Mouse (Mus musculus) bone marrow, adult 2 months (tissue): Measurements from ENCODE around the gene Myom3. TPM values are rescaled to one million over a fixed set of nuclear protein-coding genes. Genes with fewer than 3 reads are reported as not detected.

Experiments
- H3K27ac ChIP-seq: fragments of 200-500 bp; 2 replicates; pipeline ENCODE4 v1.5.1; 2012; ENCODE audit warnings: low read depth, mild to moderate bottlenecking, control low read depth, inconsistent platforms, low read length; ENCODE audit not compliant: control insufficient read depth, poor library complexity, insufficient read depth
- H3K4me1 ChIP-seq: fragments of 200-500 bp; 2 replicates; pipeline ENCODE4 v1.6.1; 2011; ENCODE audit warnings: low read length; ENCODE audit not compliant: control insufficient read depth, insufficient read depth
- H3K4me3 ChIP-seq: fragments of 200-500 bp; replicated peaks from 2 replicates; pipeline ENCODE3; 2011; ENCODE audit warnings: mild to moderate bottlenecking, low read depth, low read length, control low read depth; ENCODE audit not compliant: control insufficient read depth
- CTCF ChIP-seq: fragments of 200-500 bp; IDR thresholded peaks from 2 replicates; pipeline ENCODE4 v1.5.1; 2011; ENCODE audit warnings: low read length, control low read depth; ENCODE audit not compliant: control insufficient read depth, insufficient read depth
- POLR2A ChIP-seq: fragments of 200-500 bp; IDR thresholded peaks from 2 replicates; pipeline ENCODE4 v1.6.1; 2011; ENCODE audit warnings: low read depth, mild to moderate bottlenecking, control low read depth, low read length, borderline replicate concordance; ENCODE audit not compliant: control insufficient read depth
- WGBS: fragments of 180-500 bp; shearing (Covaris S2); methylation state at CpG from one replicate; pipeline ENCODE4 v1.1.7; 2018; 5-methylcytosine and 5-hydroxymethylcytosine counted together
- polyA plus RNA-seq: library from polyadenylated mRNA; stranded (reverse); fragments of >200 nt; gene quantifications from 2 replicates; pipeline ENCODE4 v1.2.4, GENCODE M21; 2011; ENCODE audit warnings: low replicate concordance; ENCODE audit not compliant: missing spikeins, insufficient read depth, insufficient read length

Gene Myom3
- polyA plus RNA-seq, 1 experiment: not detected

DNA sequence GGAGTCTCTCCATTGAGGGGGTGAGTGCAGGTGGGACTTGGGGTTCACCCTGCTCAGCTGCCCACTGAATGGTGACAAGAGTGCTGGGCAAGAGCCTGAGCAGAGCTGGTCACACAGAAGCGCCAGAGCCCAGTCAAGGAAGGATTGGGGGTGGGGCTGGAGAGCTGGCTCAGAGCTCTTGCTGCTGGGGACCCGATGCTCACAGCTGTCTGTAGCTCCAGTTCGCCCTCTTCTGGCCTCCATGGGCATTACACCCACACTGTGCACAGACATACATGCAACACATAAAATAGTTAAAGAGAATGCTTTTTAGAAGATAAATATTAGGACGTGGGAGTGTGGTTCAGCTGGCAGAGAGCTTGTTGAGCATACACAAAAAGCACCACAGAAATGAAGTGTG lies 43.8 kb downstream of the Myom3 start:
- WGBS: 69% methylated on average over 4 of the region's 4 CpGs
- Histone ChIP-seq H3K27ac (no peak overlapping the region), H3K4me3 (no peak overlapping the region), H3K4me1 (no peaks in the 10 kb centered on the region)
- TF ChIP-seq POLR2A (no peak), CTCF (peak; percentile 56)

DNA sequence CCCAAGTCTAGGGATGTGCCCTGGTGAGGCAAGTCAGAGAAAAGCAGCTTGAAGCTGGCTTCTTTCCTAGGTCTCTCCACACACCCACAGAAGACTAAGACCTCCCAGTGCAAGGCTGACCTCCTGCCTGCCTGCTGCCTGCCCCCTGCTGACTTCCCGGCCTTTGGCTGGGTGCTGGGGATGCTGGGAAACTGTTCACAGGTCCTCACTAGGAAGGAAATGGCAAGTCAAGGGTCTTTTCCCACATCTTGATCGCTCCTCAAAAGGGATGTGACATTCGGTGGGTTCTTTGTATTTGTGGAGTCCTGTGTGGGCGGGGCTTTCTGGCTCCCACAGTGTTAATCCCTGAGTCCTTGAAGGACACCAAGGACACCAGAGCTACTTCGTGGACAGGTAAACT lies 44.7 kb downstream of the Myom3 start:
- TF ChIP-seq POLR2A: no peak
- no peak for TF ChIP-seq CTCF
- no peaks in the 10 kb centered on the region for H3K4me1 ChIP-seq
- H3K4me3 ChIP-seq: no peak overlapping the region
- no peak overlapping the region for H3K27ac ChIP-seq
- 81% methylated on average over 5 of the region's 5 CpGs for WGBS

DNA sequence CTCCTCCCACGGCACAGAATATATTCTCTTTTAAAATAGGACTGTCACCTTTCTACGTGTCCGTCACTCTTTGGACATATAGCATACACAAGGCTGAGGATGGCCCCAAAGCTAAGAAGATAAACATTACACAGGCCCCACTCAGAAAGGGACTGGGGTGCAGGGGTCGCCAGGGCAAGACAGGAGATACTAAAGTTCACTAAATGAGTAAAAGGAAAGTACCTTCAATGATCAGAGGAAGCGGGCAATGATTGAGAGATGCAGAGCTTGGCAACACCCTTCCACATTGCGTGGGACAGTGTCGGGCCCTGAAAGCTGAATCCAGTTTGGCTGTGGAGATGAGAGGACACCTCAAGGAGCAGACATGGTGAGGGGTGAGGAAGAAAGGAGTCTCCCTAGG lies 55.4 kb downstream of the Myom3 start:
- Histone ChIP-seq H3K27ac (no peak overlapping the region), H3K4me3 (no peak overlapping the region), H3K4me1 (no peaks in the 10 kb centered on the region)
- 79% methylated on average over 7 of the region's 7 CpGs for WGBS
- TF ChIP-seq CTCF (no peak), POLR2A (no peak)

DNA sequence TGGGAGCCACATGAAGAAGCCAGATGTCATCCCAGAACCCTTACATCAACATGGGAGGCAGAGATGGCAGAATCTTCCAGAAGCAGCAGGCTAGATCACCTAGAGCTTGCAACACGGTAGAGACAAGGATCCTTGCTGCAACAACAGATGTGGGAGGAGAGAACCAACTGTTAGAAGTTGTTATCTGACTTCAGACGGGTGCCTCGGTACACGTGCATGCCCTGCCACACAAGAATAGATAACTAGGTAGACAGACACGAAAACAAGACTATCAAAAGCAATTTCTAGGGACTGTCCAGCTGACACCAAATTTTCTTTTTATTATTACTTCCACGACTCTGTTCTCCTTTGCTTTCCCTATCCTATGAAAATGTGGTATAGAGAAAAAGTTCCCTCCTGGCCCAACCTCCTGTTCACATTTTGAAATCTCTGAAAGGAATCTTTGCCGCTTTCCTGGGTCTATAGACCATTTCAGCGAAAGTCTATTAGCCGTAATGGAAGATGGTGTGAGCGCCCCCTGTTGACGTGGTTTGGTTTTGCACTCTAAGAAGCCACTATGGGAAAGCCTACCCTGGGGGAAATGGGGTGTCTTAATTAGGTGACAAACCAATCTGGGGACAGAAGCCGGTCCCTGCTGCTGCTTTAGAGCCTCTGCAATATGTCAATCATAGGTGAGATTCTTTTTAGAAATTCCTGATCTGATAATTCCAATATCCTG lies 57.5 kb downstream of the Myom3 start:
- no peak overlapping the region for H3K4me3 ChIP-seq
- 18% methylated on average over 12 of the region's 12 CpGs for WGBS
- H3K4me1 ChIP-seq: no peaks in the 10 kb centered on the region; the same call in 1 of the 2 replicates
- no peak overlapping the region for H3K27ac ChIP-seq
- TF ChIP-seq POLR2A (no peak), CTCF (peak; percentile 63)

DNA sequence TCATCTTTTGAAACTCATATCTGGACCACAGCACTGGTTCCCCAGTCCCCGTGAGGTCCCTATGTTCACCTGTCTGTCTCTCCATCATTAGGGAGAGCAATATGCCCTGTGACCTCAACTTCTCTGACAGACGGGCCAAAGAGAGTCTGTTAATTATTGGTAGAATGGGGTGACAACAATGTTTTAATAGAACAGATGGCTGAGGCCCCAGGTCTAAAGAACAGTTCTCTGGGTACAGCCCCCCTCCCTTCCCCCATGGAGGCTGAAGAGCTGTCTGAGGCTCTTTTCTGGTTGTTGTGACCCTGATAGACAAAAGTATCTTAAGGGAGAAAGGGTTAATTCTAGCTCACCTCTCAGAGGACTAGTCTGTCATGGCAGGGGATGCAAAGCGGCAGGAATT lies 58.9 kb downstream of the Myom3 start:
- 93% methylated on average over 3 of the region's 3 CpGs for WGBS
- no peak overlapping the region for H3K4me3 ChIP-seq
- no peak for TF ChIP-seq CTCF
- TF ChIP-seq POLR2A: no peak

DNA sequence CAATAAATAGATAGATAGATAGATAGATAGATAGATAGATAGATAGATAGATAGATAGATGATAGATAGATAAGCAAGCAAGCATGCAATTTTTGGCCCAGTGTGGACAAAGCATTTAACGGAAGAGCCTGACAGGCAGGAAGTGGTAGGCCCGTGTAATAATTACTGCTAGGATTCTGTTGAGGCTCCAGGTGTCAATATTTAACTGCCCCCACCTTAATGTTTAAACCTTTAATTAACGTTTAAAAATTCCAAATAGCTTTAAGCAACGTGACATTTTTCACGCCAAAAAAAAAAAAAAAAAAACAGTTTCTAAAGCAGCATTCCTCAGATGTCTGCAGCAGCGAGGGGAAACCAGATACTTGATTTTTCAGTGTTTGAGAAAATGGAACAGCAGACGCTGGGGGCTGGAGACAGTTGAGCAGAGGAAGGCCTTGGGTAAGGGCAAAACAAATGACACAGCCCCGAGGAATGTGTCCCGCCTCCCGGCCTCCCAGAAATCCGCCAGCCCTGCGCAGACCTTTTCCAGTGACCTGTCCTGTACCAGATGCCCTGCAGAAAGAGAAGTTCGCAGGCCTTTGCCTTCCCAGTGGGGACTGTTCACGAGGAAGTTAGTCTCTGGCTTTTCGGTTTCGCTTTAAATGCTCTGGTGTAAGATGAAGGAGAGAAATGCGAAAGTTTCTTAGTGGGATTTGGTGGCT lies 60.5 kb downstream of the Myom3 start:
- WGBS: 22% methylated on average over 17 of the region's 17 CpGs
- TF ChIP-seq POLR2A (no peak), CTCF (no peak)
- no peak overlapping the region for H3K27ac ChIP-seq

More for the DNA sequence above, 58.9 kb downstream of the Myom3 start:
- no peak overlapping the region for H3K27ac ChIP-seq
- H3K4me1 ChIP-seq: no peaks in the 10 kb centered on the region; the same call in 1 of the 2 replicates

DNA sequence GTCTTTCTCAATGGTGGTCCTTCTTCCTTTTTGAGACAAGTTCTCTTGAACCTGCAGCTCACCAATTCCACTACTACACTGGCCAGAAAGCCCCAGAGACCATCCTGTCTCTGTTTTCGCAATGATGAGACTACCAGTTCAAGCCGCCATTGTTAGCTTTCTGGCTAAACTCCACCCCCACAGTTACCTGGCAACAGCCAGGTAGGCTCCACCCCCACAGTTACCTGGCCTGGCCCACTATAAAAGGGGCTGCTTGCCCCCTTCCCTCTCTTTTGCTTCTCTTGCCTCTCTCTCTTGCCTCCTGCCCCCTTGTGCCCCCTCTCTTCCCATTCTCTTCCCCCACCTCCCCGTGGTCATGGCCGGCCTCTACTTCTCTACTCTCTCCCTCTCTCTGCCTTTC lies 62.3 kb downstream of the Myom3 start:
- 80% methylated on average over 4 of the region's 4 CpGs for WGBS
- TF ChIP-seq CTCF (no peak), POLR2A (no peak)
- Histone ChIP-seq H3K4me3 (no peak overlapping the region), H3K27ac (no peak overlapping the region), H3K4me1 (no peaks in the 10 kb centered on the region; the same call in 1 of the 2 replicates)

More for the DNA sequence above, 60.5 kb downstream of the Myom3 start:
- Histone ChIP-seq H3K4me1 (no peaks in the 10 kb centered on the region; the same call in 1 of the 2 replicates), H3K4me3 (peak overlapping the region; percentile 25)

DNA sequence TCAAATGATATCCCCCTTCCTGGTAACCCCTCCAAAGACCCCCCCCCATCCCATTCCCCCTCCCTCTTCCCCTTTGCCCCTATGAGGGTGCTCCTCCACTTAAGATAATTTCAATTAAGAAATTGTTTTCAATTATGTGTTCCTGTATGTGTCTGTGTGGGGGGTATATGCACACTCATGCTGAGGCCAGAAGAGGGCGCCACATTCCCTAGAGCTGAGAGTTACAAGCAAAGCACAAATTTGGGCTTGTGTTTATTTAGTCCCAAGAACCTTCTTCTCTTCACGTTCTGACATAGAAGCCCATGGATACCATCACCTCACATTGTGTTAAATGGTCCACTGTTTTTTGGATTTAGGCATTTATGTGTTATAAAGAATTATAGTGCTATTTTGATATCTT lies 63.8 kb downstream of the Myom3 start:
- no peak for TF ChIP-seq POLR2A
- TF ChIP-seq CTCF: peak; percentile 74
- H3K4me3 ChIP-seq: no peak overlapping the region
- no peaks in the 10 kb centered on the region; the same call in 1 of the 2 replicates for H3K4me1 ChIP-seq
- WGBS: 75% methylated on average over 2 of the region's 2 CpGs
- no peak overlapping the region for H3K27ac ChIP-seq
